In genomic region chr7:125542335-125543050, GRCm38 (mm10) we compare ENCODE assay signal across 14 mouse cellular contexts. TPM values are rescaled to one million over a fixed set of nuclear protein-coding genes. Genes with fewer than 3 reads are reported as not detected.
DNase-seq lines count a peak whose midpoint lies in the region; ATAC-seq lines count a peak whose summit lies in the region.
"Had no signal": no experiment of that assay in that cellular context is flagged by ENCODE, and none has a peak within 500 bp of the region (broad histone marks: within the 10 kb centered on the region; RNA-seq: fewer than 3 reads in every experiment).

No protein-coding gene starts in this region.

- peaks cover 2% of the 10 kb centered on the region; the same call in 1 of the 2 replicates for H3K4me1 ChIP-seq in midbrain, embryonic 11.5 days (ENCODE audit: control insufficient read depth, insufficient read depth, low read length)
- H3K4me1 ChIP-seq in midbrain, embryonic 15.5 days: 0 out of 2 replicates have a peak, but pooled peaks cover 4% of the 10 kb centered on the region
- H3K4me1 ChIP-seq in embryonic facial prominence, embryonic 14.5 days (ENCODE audit: control insufficient read depth, insufficient read depth, low read length): no peaks in the 10 kb centered on the region
- H3K4me1 ChIP-seq: hindbrain, embryonic 15.5 days had no signal

- ATAC-seq in midbrain, embryonic 11.5 days (ENCODE audit: low FRiP score): peak; percentile 86
- no peak for ATAC-seq in midbrain, embryonic 15.5 days (replicated peaks)
- ATAC-seq in embryonic facial prominence, embryonic 14.5 days (ENCODE audit: low read depth): peak; percentile 67; the same call in 1 of the 2 replicates
- ATAC-seq: forebrain, postnatal 0 days had no signal

- H3K27me3 ChIP-seq in midbrain, embryonic 11.5 days (ENCODE audit: control insufficient read depth, insufficient read depth, low read length): no peaks in the 10 kb centered on the region; the same call in 1 of the 2 replicates
- 0 out of 2 replicates have a peak, but pooled peaks cover 3% of the 10 kb centered on the region for H3K27me3 ChIP-seq in midbrain, embryonic 15.5 days (replicated peaks)
- no peaks in the 10 kb centered on the region for H3K27me3 ChIP-seq in embryonic facial prominence, embryonic 14.5 days (replicated peaks; ENCODE audit: control insufficient read depth, insufficient read depth, low read length)
- H3K27me3 ChIP-seq: hindbrain, embryonic 15.5 days had no signal

- DNase-seq in midbrain, embryonic 11.5 days (ENCODE audit: low spot score, missing footprints): peak; percentile 90
- DNase-seq in R1 (ENCODE audit: low read depth, low spot score): peak; percentile 14
- no peak for DNase-seq in embryonic facial prominence, embryonic 14.5 days (ENCODE audit: low spot score)
- DNase-seq in retina, postnatal 1 day: peak; percentile 72
- no peak for DNase-seq in cerebellum, postnatal 4 days (ENCODE audit: low spot score in 2 of 2)
- DNase-seq in cerebellum, adult 11 months: no peak
- DNase-seq: cerebellum, adult 9-11 months; forebrain, postnatal 0 days; gastrocnemius, postnatal 10 days; layer of hippocampus, adult 9-11 months; thymus, postnatal 14 days had no signal

- H3K9ac ChIP-seq in midbrain, embryonic 11.5 days (ENCODE audit: low read length): no peak overlapping the region
- no peak overlapping the region for H3K9ac ChIP-seq in midbrain, embryonic 15.5 days
- no peak overlapping the region for H3K9ac ChIP-seq in embryonic facial prominence, embryonic 14.5 days (ENCODE audit: low read depth, low read length)
- H3K9ac ChIP-seq: forebrain, postnatal 0 days; hindbrain, embryonic 15.5 days had no signal

- H3K9me3 ChIP-seq in midbrain, embryonic 11.5 days (ENCODE audit: control insufficient read depth, low read length): no peaks in the 10 kb centered on the region
- no peaks in the 10 kb centered on the region for H3K9me3 ChIP-seq in midbrain, embryonic 15.5 days
- H3K9me3 ChIP-seq in embryonic facial prominence, embryonic 14.5 days (ENCODE audit: control insufficient read depth, low read length): no peaks in the 10 kb centered on the region
- H3K9me3 ChIP-seq: hindbrain, embryonic 15.5 days had no signal

- H3K4me2 ChIP-seq in midbrain, embryonic 11.5 days: no peak overlapping the region
- H3K4me2 ChIP-seq in midbrain, embryonic 15.5 days: no peak overlapping the region
- H3K4me2 ChIP-seq in embryonic facial prominence, embryonic 14.5 days (ENCODE audit: low read depth, low read length): no peak overlapping the region
- H3K4me2 ChIP-seq: hindbrain, embryonic 15.5 days had no signal

- H3K4me3 ChIP-seq in midbrain, embryonic 11.5 days (ENCODE audit: low read depth, low read length): no peak overlapping the region
- H3K4me3 ChIP-seq in midbrain, embryonic 15.5 days: no peak overlapping the region
- H3K4me3 ChIP-seq in embryonic facial prominence, embryonic 14.5 days (ENCODE audit: low read depth, low read length): no peak overlapping the region
- H3K4me3 ChIP-seq: hindbrain, embryonic 15.5 days had no signal

- no peaks in the 10 kb centered on the region for H3K36me3 ChIP-seq in midbrain, embryonic 11.5 days (ENCODE audit: control insufficient read depth, insufficient read depth, low read length)
- H3K36me3 ChIP-seq in midbrain, embryonic 15.5 days (replicated peaks): no peaks in the 10 kb centered on the region
- no peaks in the 10 kb centered on the region for H3K36me3 ChIP-seq in embryonic facial prominence, embryonic 14.5 days (ENCODE audit: control insufficient read depth, insufficient read depth, low read length)
- H3K36me3 ChIP-seq: hindbrain, embryonic 15.5 days had no signal

- WGBS in midbrain, embryonic 11.5 days: 33% methylated on average over 11 of the region's 11 CpGs
- 36% methylated on average over 11 of the region's 11 CpGs for WGBS in midbrain, embryonic 15.5 days
- 67% methylated on average over 11 of the region's 11 CpGs for WGBS in embryonic facial prominence, embryonic 14.5 days

- H3K27ac ChIP-seq in midbrain, embryonic 11.5 days (ENCODE audit: low read depth, low read length): no peak overlapping the region
- H3K27ac ChIP-seq in midbrain, embryonic 15.5 days: no peak overlapping the region
- no peak overlapping the region for H3K27ac ChIP-seq in embryonic facial prominence, embryonic 14.5 days (replicated peaks; ENCODE audit: low read depth, low read length)
- H3K27ac ChIP-seq: hindbrain, embryonic 15.5 days; macrophage had no signal

RNA-seq across cellular contexts. Expression of gene Il4ra, which starts 9.4 kb away (rescaled TPM):
- polyA plus RNA-seq in midbrain, embryonic 11.5 days (2014; fragmentation: Nextera tagmentation; extraction: Ambion mirVana): 2.6 and 3.5 TPM in 2 replicates
- 5.4 and 5.9 TPM in 2 replicates for polyA plus RNA-seq in midbrain, embryonic 15.5 days (2015; fragmentation: Nextera tagmentation; extraction: Ambion mirVana)
- polyA plus RNA-seq in embryonic facial prominence, embryonic 14.5 days (2014; fragmentation: Nextera tagmentation; extraction: Ambion mirVana): 10.2 and 11.4 TPM in 2 replicates

RNA-seq across cellular contexts. Expression of gene Nsmce1, which starts 51.1 kb away (rescaled TPM):
- 115 and 128 TPM in 2 replicates for polyA plus RNA-seq in midbrain, embryonic 11.5 days (2014; fragmentation: Nextera tagmentation; extraction: Ambion mirVana)
- polyA plus RNA-seq in midbrain, embryonic 15.5 days (2015; fragmentation: Nextera tagmentation; extraction: Ambion mirVana): 88.3 and 92.3 TPM in 2 replicates
- 115 and 116 TPM in 2 replicates for polyA plus RNA-seq in embryonic facial prominence, embryonic 14.5 days (2014; fragmentation: Nextera tagmentation; extraction: Ambion mirVana)

Comparison
In these comparisons a context has a peak if more than half of its experiments do, and no peak if none do; other contexts are left out.
1. DNase-seq: peak in midbrain, embryonic 11.5 days (single experiment), R1 (single experiment) and retina, postnatal 1 day (single experiment); none in embryonic facial prominence, embryonic 14.5 days (single experiment), cerebellum, postnatal 4 days (0 of 2) and cerebellum, adult 11 months (single experiment).